Mouse (Mus musculus) retina, postnatal 7 days (tissue): ENCODE results near the gene Vmn1r18.
"Not testable (repeated sequence)": the region's sequence is repeated elsewhere in the genome, so short reads cannot be mapped to it uniquely, and the experiment has no call there.

Experiments used
- DNase-seq: peaks from one replicate; pipeline ENCODE4 v3.0.0-alpha.2; 2012; ENCODE audit warnings: low read depth, low spot score

The Vmn1r18 gene

DNA sequence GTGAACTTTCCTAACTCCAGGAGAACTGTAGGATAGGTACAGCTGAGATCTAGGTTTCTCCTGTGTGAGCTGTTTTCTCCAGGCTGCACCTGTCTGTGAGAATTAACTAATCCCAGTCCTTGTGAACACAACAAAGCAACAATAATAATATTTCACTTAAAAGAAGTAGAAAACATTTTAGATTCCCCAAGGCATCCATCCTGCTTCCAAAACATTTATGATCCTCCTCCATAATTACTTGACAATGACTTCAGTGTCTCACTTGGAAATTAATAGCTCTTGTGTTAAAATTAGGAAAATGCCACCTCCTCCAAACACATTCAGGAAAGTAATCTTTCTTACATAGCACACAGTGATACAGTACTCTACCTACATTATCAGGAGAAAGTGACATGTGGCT is at the start of gene Vmn1r18:
Gene Vmn1r18, minus strand, starts transcription at position 101 of the 400 bp plus-strand sequence.
- DNase-seq, result no peak

DNA sequence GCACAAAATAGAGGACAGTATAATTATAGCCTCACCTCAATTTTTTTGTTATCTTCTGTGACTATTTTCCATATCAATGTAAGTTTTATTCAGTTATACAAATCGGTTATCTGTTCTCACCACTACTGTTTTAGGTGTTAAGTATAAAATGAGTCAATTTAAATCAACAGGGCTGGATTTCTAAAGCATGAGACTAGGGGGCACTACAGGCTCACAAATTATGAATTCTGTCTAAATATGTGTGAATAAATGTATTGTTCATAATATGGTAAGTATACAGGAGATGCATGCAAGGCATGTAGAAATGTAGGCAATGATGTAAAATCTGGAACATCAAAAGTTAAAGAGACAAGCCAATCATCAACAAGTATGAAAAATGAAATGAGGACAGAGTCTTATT is 35.6 kb upstream of the Vmn1r18 start:
- DNase-seq, result no peak

- no peak for DNase-seq
Observed at GRCm38 (mm10) chr6:57428630-57429029, 33.0 kb upstream of the Vmn1r18 start, which contains the start of gene Vmn1r20. Vmn1r20 (plus strand) TSS chr6:57428930.

DNA sequence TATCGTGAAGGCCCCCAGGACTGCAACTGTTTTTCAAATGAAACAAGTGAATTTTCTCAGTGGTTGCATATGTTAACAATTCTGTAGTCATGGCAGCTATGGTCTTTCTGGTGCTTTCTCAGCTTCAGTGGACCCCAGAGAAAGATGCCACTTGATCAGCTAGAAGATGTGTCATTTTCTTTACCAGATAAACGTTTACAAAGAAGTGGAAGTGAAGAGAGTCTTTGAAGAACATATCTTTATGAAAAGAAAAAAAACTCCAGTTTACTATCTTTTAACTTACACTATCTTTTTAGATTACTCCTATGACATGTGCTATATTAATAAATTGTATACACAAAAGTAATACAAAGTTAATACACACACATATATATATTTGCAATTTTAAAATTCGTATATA is 7.9 kb upstream of the Vmn1r18 start, which contains the start of gene Vmn1r19:
Gene Vmn1r19, plus strand, starts transcription at position 301 of the 400 bp plus-strand sequence.
- not testable (repeated sequence) for DNase-seq

DNA sequence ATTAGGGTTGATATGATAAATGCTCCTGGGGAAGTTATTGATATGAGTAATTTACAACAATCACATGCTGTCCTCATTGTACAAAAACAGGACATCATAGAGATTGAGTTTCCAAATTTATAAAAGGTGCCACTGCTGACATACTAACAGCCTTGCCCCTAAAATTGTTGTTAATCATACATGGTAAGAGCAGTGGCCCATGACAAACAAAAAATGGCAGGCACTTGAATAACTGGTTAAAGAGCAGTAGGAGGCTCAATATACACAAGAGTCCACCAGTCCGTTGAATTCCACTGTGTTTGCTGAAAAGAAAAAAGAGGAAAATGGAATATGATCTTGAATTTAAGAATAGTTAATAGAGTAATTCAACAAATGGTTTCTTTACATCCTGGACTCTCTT is 28.1 kb downstream of the Vmn1r18 start:
- no peak for DNase-seq

DNA sequence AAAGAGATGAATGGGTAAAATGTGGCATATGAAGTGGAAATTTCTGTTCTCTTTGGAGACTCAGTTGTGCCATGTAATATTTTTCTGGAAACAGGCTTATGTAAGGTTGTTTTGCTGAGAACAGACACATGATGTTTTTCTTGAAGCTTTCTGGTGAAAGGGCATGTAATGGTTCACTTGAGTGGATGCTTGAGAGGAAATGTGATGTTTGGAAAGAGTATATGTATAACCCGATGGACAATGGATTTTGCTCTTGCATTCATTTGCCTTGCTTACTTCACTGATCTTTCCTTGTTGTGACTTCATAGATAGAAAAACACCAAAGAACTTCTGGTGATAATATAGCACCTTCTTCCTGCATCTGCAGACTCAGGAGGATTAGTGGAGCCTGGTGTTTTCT is 29.7 kb downstream of the Vmn1r18 start:
- DNase-seq, result not testable (repeated sequence)

- DNase-seq, result no peak
Observed at GRCm38 (mm10) chr6:57363627-57364026, 32.0 kb downstream of the Vmn1r18 start, which contains the start of gene Vmn1r17. Vmn1r17 (minus strand) TSS chr6:57363727.

- no peak for DNase-seq
Observed at GRCm38 (mm10) chr6:57356864-57357263, 38.7 kb downstream of the Vmn1r18 start.

- DNase-seq, result no peak
Observed at GRCm38 (mm10) chr6:57329394-57329793, 66.2 kb downstream of the Vmn1r18 start, which contains the start of gene Vmn1r16. Vmn1r16 (minus strand) TSS chr6:57329494.
